In genomic region chr8:121310976-121311819, GRCm38 (mm10) we compare ENCODE assay signal across 8 mouse cellular contexts.
A peak's percentile ranks its signal among the peaks of the same experiment; 100 is the strongest.
DNase-seq lines count a peak whose midpoint lies in the region; ATAC-seq lines count a peak whose summit lies in the region.

No protein-coding gene starts in this region.

- H3K27ac ChIP-seq in forebrain, embryonic 10.5 days = peak overlapping the region; percentile 62
- H3K27ac ChIP-seq in forebrain, embryonic 11.5 days (ENCODE audit: low read depth, low read length) = no peak overlapping the region
- H3K27ac ChIP-seq in forebrain, embryonic 14.5 days (ENCODE audit: low read depth, low read length) = 0 out of 2 replicates have a peak overlapping the region, but pooled peaks have one; percentile 5
- peak overlapping the region; percentile 71 for H3K27ac ChIP-seq in limb, embryonic 10.5 days

- no peak for DNase-seq in forebrain, embryonic 10.5 days (ENCODE audit: extremely low spot score, low spot score)
- no peak for DNase-seq in forebrain, embryonic 11.5 days (ENCODE audit: low spot score)
- DNase-seq in R1 (ENCODE audit: low read depth, low spot score) = peak; percentile 29
- DNase-seq in forebrain, embryonic 14.5 days (ENCODE audit: low spot score) = peak; percentile 33
- peak; percentile 74 for DNase-seq in limb, embryonic 10.5 days (ENCODE audit: low spot score)
- no peak for DNase-seq in thymus, postnatal 0 days (ENCODE audit: low spot score)

- 42% methylated on average over 25 of the region's 25 CpGs for WGBS in forebrain, embryonic 10.5 days
- 41% methylated on average over 25 of the region's 25 CpGs for WGBS in forebrain, embryonic 11.5 days
- 34% methylated on average over 25 of the region's 25 CpGs for WGBS in forebrain, embryonic 14.5 days
- 8% methylated on average over 25 of the region's 25 CpGs for WGBS in limb, embryonic 10.5 days

- no peaks in the 10 kb centered on the region for H3K36me3 ChIP-seq in forebrain, embryonic 10.5 days (replicated peaks)
- no peaks in the 10 kb centered on the region for H3K36me3 ChIP-seq in forebrain, embryonic 11.5 days (ENCODE audit: control insufficient read depth, insufficient read depth, low read length)
- no peaks in the 10 kb centered on the region for H3K36me3 ChIP-seq in forebrain, embryonic 14.5 days (ENCODE audit: control insufficient read depth, insufficient read depth, low read length)
- no peaks in the 10 kb centered on the region for H3K36me3 ChIP-seq in limb, embryonic 10.5 days

- peak overlapping the region; percentile 2; the same call in 1 of the 2 replicates for H3K4me3 ChIP-seq in forebrain, embryonic 10.5 days
- no peak overlapping the region for H3K4me3 ChIP-seq in forebrain, embryonic 11.5 days (ENCODE audit: low read depth, low read length)
- no peak overlapping the region for H3K4me3 ChIP-seq in forebrain, embryonic 14.5 days (ENCODE audit: low read depth, low read length)
- peak overlapping the region; percentile 38 for H3K4me3 ChIP-seq in limb, embryonic 10.5 days

- peaks cover 49% of the 10 kb centered on the region for H3K4me1 ChIP-seq in forebrain, embryonic 10.5 days
- H3K4me1 ChIP-seq in forebrain, embryonic 11.5 days (replicated peaks; ENCODE audit: control insufficient read depth, insufficient read depth, low read length) = peaks cover 8% of the 10 kb centered on the region
- H3K4me1 ChIP-seq in forebrain, embryonic 14.5 days (ENCODE audit: control insufficient read depth, insufficient read depth, low read length) = peaks cover 3% of the 10 kb centered on the region; the same call in 1 of the 2 replicates
- peaks cover 75% of the 10 kb centered on the region for H3K4me1 ChIP-seq in limb, embryonic 10.5 days

- no peak overlapping the region for H3K9ac ChIP-seq in forebrain, embryonic 11.5 days (ENCODE audit: low read length)
- peak overlapping the region; percentile 37; the same call in 1 of the 2 replicates for H3K9ac ChIP-seq in forebrain, embryonic 14.5 days (ENCODE audit: low read length)

- H3K9me3 ChIP-seq in forebrain, embryonic 10.5 days = no peaks in the 10 kb centered on the region
- H3K9me3 ChIP-seq in forebrain, embryonic 11.5 days (ENCODE audit: control insufficient read depth, low read length) = no peaks in the 10 kb centered on the region
- H3K9me3 ChIP-seq in forebrain, embryonic 14.5 days (replicated peaks; ENCODE audit: control insufficient read depth, low read length) = no peaks in the 10 kb centered on the region
- H3K9me3 ChIP-seq in limb, embryonic 10.5 days (replicated peaks) = no peaks in the 10 kb centered on the region

- ATAC-seq in forebrain, embryonic 11.5 days (replicated peaks; ENCODE audit: low FRiP score) = no peak
- ATAC-seq in forebrain, embryonic 14.5 days = no peak
- ATAC-seq in inflammation-experienced regulatory T-cells, adult 6 months = no peak
- ATAC-seq in activated CD4-positive, CD25-positive, alpha-beta regulatory T cell, adult 4 months = no peak

- no peak overlapping the region for H3K4me2 ChIP-seq in forebrain, embryonic 11.5 days (ENCODE audit: low read depth, low read length, severe bottlenecking)
- peak overlapping the region; percentile 16; the same call in 1 of the 2 replicates for H3K4me2 ChIP-seq in forebrain, embryonic 14.5 days (ENCODE audit: low read length)

- H3K27me3 ChIP-seq in forebrain, embryonic 10.5 days (ENCODE audit: poor library complexity, severe bottlenecking) = peaks cover 57% of the 10 kb centered on the region
- no peaks in the 10 kb centered on the region for H3K27me3 ChIP-seq in forebrain, embryonic 11.5 days (ENCODE audit: control insufficient read depth, insufficient read depth, low read length)
- H3K27me3 ChIP-seq in forebrain, embryonic 14.5 days (replicated peaks; ENCODE audit: control insufficient read depth, insufficient read depth, low read length) = no peaks in the 10 kb centered on the region
- H3K27me3 ChIP-seq in limb, embryonic 10.5 days (ENCODE audit: low read depth, poor library complexity, severe bottlenecking) = peaks cover 99% of the 10 kb centered on the region

Comparison
In these comparisons a context has a peak if more than half of its experiments do, and no peak if none do; other contexts are left out.
1. DNase-seq: peak in R1 (single experiment), forebrain, embryonic 14.5 days (single experiment) and limb, embryonic 10.5 days (single experiment); none in forebrain, embryonic 10.5 days (single experiment), forebrain, embryonic 11.5 days (single experiment) and thymus, postnatal 0 days (single experiment).
2. H3K4me3 ChIP-seq: peak in forebrain, embryonic 10.5 days (single experiment) and limb, embryonic 10.5 days (single experiment); none in forebrain, embryonic 11.5 days (single experiment) and forebrain, embryonic 14.5 days (single experiment).